Comparison of ENCODE assay signal across 12 mouse cellular contexts in the genomic region with DNA sequence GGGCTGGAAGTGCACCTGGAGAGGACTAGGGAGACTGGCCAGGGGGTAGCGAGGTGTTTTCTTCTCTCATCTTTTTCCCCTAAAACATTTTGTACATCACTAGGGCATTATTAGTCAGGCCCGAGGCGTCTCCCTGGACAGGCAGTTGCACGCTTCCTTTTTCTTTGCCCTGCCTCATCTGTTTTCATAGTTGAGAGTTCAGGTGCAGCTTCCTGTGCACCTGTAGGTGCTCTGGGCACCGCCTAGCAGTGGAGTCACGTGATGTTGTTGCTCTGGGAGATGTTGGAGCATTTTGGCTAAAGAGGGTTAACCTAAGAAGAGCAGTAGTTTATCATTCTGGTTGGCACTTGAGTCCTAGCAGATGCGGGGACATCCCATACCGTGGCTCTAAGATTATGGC.
"Had no signal": no experiment of that assay in that cellular context is flagged by ENCODE, and none has a peak within 500 bp of the region (broad histone marks: within the 10 kb centered on the region; RNA-seq: fewer than 3 reads in every experiment).

No protein-coding gene starts in this region.

- H3K9ac ChIP-seq: liver, embryonic 13.5 days; stomach, embryonic 15.5 days had no signal

- H3K4me2 ChIP-seq: liver, embryonic 13.5 days; midbrain, embryonic 11.5 days; stomach, embryonic 15.5 days had no signal

- H3K27me3 ChIP-seq: liver, embryonic 13.5 days; stomach, embryonic 15.5 days had no signal

- DNase-seq: kidney, adult 18-20 months; kidney, adult 9 months; kidney, postnatal 14 days; liver, embryonic 13.5 days; lung, adult 2 months; lung, postnatal 14 days; lung, postnatal 4 days; thymus, postnatal 25 days had no signal

- ATAC-seq: midbrain, embryonic 16.5 days had no signal

- H3K27ac ChIP-seq: liver, embryonic 13.5 days; stomach, embryonic 15.5 days had no signal

- H3K4me3 ChIP-seq: liver, embryonic 13.5 days; myocyte; stomach, embryonic 15.5 days had no signal

- H3K9me3 ChIP-seq: liver, embryonic 13.5 days; stomach, embryonic 15.5 days had no signal
